Mouse (Mus musculus): ENCODE measurements around the gene Btn2a2.

Gene Btn2a2

GRCm38 (mm10) chr13:23488400-23489322 is at the start of gene Btn2a2:
TSS of gene Btn2a2 (minus strand) at chr13:23488857.
- DNase-seq (ENCODE audit: low read depth, low spot score) = peak; percentile 84

GRCm38 (mm10) chr13:23538249-23538648 is 49.6 kb upstream of the Btn2a2 start:
- DNase-seq (ENCODE audit: low read depth, low spot score) = no peak

- no peak for DNase-seq (ENCODE audit: low read depth, low spot score)
Measured at GRCm38 (mm10) chr13:23537006-23537710, 48.5 kb upstream of the Btn2a2 start.

- no peak for DNase-seq (ENCODE audit: low read depth, low spot score)
Measured at GRCm38 (mm10) chr13:23536076-23536822, 47.6 kb upstream of the Btn2a2 start.

GRCm38 (mm10) chr13:23535137-23536075 is 46.7 kb upstream of the Btn2a2 start, which contains the start of gene Hist1h3g:
TSS of gene Hist1h3g (plus strand) at chr13:23535422.
- DNase-seq (ENCODE audit: low read depth, low spot score) = peak; percentile 96

- peak; percentile 66 for DNase-seq (ENCODE audit: low read depth, low spot score)
Measured at GRCm38 (mm10) chr13:23534368-23535131, 45.9 kb upstream of the Btn2a2 start.

GRCm38 (mm10) chr13:23533560-23534367 is 45.1 kb upstream of the Btn2a2 start, which contains the start of gene Hist1h2af:
TSS of gene Hist1h2af (plus strand) at chr13:23533906.
- peak; percentile 93 for DNase-seq (ENCODE audit: low read depth, low spot score)

- DNase-seq (ENCODE audit: low read depth, low spot score) = no peak
Measured at GRCm38 (mm10) chr13:23532262-23533075, 43.8 kb upstream of the Btn2a2 start.

- DNase-seq (ENCODE audit: low read depth, low spot score) = peak; percentile 97
Measured at GRCm38 (mm10) chr13:23530901-23531875, 42.5 kb upstream of the Btn2a2 start, which contains the start of gene Hist1h4h. TSS of gene Hist1h4h (plus strand) at chr13:23531050.

GRCm38 (mm10) chr13:23530181-23530900 is 41.7 kb upstream of the Btn2a2 start:
- DNase-seq (ENCODE audit: low read depth, low spot score) = no peak

GRCm38 (mm10) chr13:23529480-23530165 is 41.0 kb upstream of the Btn2a2 start:
- DNase-seq (ENCODE audit: low read depth, low spot score) = no peak

GRCm38 (mm10) chr13:23529005-23529404 is 40.3 kb upstream of the Btn2a2 start:
- DNase-seq (ENCODE audit: low read depth, low spot score) = no peak

- peak; percentile 81 for DNase-seq (ENCODE audit: low read depth, low spot score)
Measured at GRCm38 (mm10) chr13:23526312-23526711, 37.7 kb upstream of the Btn2a2 start.

- DNase-seq (ENCODE audit: low read depth, low spot score) = no peak
Measured at GRCm38 (mm10) chr13:23525901-23526300, 37.2 kb upstream of the Btn2a2 start.

GRCm38 (mm10) chr13:23524654-23525053 is 36.0 kb upstream of the Btn2a2 start:
- DNase-seq (ENCODE audit: low read depth, low spot score) = peak; percentile 68

GRCm38 (mm10) chr13:23523976-23524375 is 35.3 kb upstream of the Btn2a2 start:
- DNase-seq (ENCODE audit: low read depth, low spot score) = no peak

Measured in telencephalon, adult 2 months (tissue).